Mouse (Mus musculus) heart, embryonic 13.5 days (tissue): ENCODE measurements around the gene Rwdd2a. TPM values are rescaled to one million over a fixed set of nuclear protein-coding genes. Genes with fewer than 3 reads are reported as not detected.
"Not testable (repeated sequence)": the region's sequence is repeated elsewhere in the genome, so short reads cannot be mapped to it uniquely, and the experiment has no call there.

Source experiments
- ATAC-seq: fragments of 200-750 bp; cut with Nextera tagmentation; 2 replicates; pipeline ENCODE4 v1.8.0; 2017; ENCODE audit warnings: moderate TSS enrichment; ENCODE audit not compliant: insufficient number of reproducible peaks, low FRiP score, low TSS enrichment; ENCODE audit errors: extremely low read depth
- H3K27ac ChIP-seq: fragments of 300-500 bp; sonication (generic); replicated peaks from 2 replicates; pipeline ENCODE4 v1.5.1; 2015; ENCODE audit warnings: moderate library complexity, mild to moderate bottlenecking, inconsistent platforms
- H3K27me3 ChIP-seq: fragments of 300-500 bp; sonication (generic); replicated peaks from 2 replicates; pipeline ENCODE4 v1.6.1; 2015; ENCODE audit warnings: mild to moderate bottlenecking, inconsistent platforms
- H3K36me3 ChIP-seq: fragments of 300-500 bp; sonication (generic); 2 replicates; pipeline ENCODE4 v1.6.1; 2015; ENCODE audit warnings: mild to moderate bottlenecking, inconsistent platforms
- H3K4me1 ChIP-seq: fragments of 300-500 bp; sonication (generic); 2 replicates; pipeline ENCODE4 v1.6.1; 2015; ENCODE audit warnings: inconsistent platforms
- H3K4me2 ChIP-seq: fragments of 300-500 bp; sonication (generic); 2 replicates; pipeline ENCODE4 v1.6.1; 2015; ENCODE audit warnings: inconsistent platforms, mild to moderate bottlenecking, moderate library complexity
- H3K4me3 ChIP-seq: fragments of 300-500 bp; sonication (generic); 2 replicates; pipeline ENCODE4 v1.5.1; 2015; ENCODE audit warnings: moderate library complexity, mild to moderate bottlenecking, inconsistent platforms
- H3K9ac ChIP-seq: fragments of 300-500 bp; sonication (generic); 2 replicates; pipeline ENCODE4 v1.6.1; 2015; ENCODE audit warnings: inconsistent platforms, mild to moderate bottlenecking, moderate library complexity
- H3K9me3 ChIP-seq: fragments of 300-500 bp; sonication (generic); 2 replicates; pipeline ENCODE4 v1.6.1; 2016; ENCODE audit warnings: inconsistent platforms
- WGBS: fragments of 180-500 bp; shearing (Covaris S2); methylation state at CpG from one replicate; pipeline ENCODE4 v1.1.7; 2015; ENCODE audit warnings: mixed read lengths; 5-methylcytosine and 5-hydroxymethylcytosine counted together
- polyA plus RNA-seq: library from polyadenylated mRNA; unstranded; fragments of >200 nt; fragmentation: Nextera tagmentation; extraction: Ambion mirVana; gene quantifications from 2 replicates; pipeline ENCODE4 v1.2.1, GENCODE M21; 2015

The Rwdd2a gene
- polyA plus RNA-seq, 1 experiment from 2014 or later = 4.1 TPM

- Histone ChIP-seq H3K36me3 (peaks cover 30% of the 10 kb centered on the region), H3K27ac (peak overlapping the region; percentile 34), H3K4me1 (peaks cover 28% of the 10 kb centered on the region), H3K4me2 (peak overlapping the region; percentile 57), H3K9ac (0 out of 2 replicates have a peak overlapping the region, but pooled peaks have one; percentile 34)
- H3K9me3 ChIP-seq, H3K4me3 ChIP-seq, H3K27me3 ChIP-seq: not testable (repeated sequence)
- peak; percentile 32; the same call in 1 of the 2 replicates for ATAC-seq
- 15% methylated on average over 10 of the region's 10 CpGs for WGBS
Observed at GRCm38 (mm10) chr9:86594357-86594767, 22.6 kb downstream of the Rwdd2a start.

GRCm38 (mm10) chr9:86596983-86597382, 25.2 kb downstream of the Rwdd2a start:
- not testable (repeated sequence) for H3K27ac ChIP-seq, H3K9ac ChIP-seq, H3K4me2 ChIP-seq, H3K9me3 ChIP-seq, H3K4me3 ChIP-seq, ATAC-seq, H3K27me3 ChIP-seq
- Histone ChIP-seq H3K4me1 (peaks cover 46% of the 10 kb centered on the region), H3K36me3 (peaks cover 18% of the 10 kb centered on the region)

GRCm38 (mm10) chr9:86599723-86600303, 28.0 kb downstream of the Rwdd2a start:
- peak overlapping the region; percentile 34 for H3K4me2 ChIP-seq
- H3K9me3 ChIP-seq = no peaks in the 10 kb centered on the region
- no peaks in the 10 kb centered on the region for H3K27me3 ChIP-seq
- no peak overlapping the region for H3K4me3 ChIP-seq
- peaks cover 18% of the 10 kb centered on the region for H3K36me3 ChIP-seq
- H3K9ac ChIP-seq = peak overlapping the region; percentile 47; the same call in 1 of the 2 replicates
- no peak; the same call in 1 of the 2 replicates for ATAC-seq
- WGBS = 9% methylated on average over 8 of the region's 8 CpGs
- peak overlapping the region; percentile 83 for H3K27ac ChIP-seq
- peaks cover 30% of the 10 kb centered on the region for H3K4me1 ChIP-seq

GRCm38 (mm10) chr9:86605776-86606175, 34.0 kb downstream of the Rwdd2a start:
- Histone ChIP-seq H3K9me3 (no peaks in the 10 kb centered on the region), H3K4me2 (no peak overlapping the region), H3K4me1 (peaks cover 21% of the 10 kb centered on the region), H3K9ac (no peak overlapping the region), H3K27me3 (no peaks in the 10 kb centered on the region), H3K4me3 (no peak overlapping the region), H3K27ac (peak overlapping the region; percentile 59), H3K36me3 (peaks cover 2% of the 10 kb centered on the region)
- WGBS = 66% methylated on average over 6 of the region's 6 CpGs
- no peak for ATAC-seq

- no peak overlapping the region for H3K9ac ChIP-seq
- H3K4me2 ChIP-seq = no peak overlapping the region
- no peak for ATAC-seq
- WGBS = 87% methylated on average over 4 of the region's 4 CpGs
- no peak overlapping the region for H3K27ac ChIP-seq
- H3K27me3 ChIP-seq = no peaks in the 10 kb centered on the region
- no peak overlapping the region for H3K4me3 ChIP-seq
- no peaks in the 10 kb centered on the region for H3K9me3 ChIP-seq
- H3K4me1 ChIP-seq = peaks cover 9% of the 10 kb centered on the region
- H3K36me3 ChIP-seq = peaks cover 12% of the 10 kb centered on the region
Observed at GRCm38 (mm10) chr9:86612091-86612490, 40.3 kb downstream of the Rwdd2a start.

- no peaks in the 10 kb centered on the region for H3K27me3 ChIP-seq
- H3K4me1 ChIP-seq = peaks cover 28% of the 10 kb centered on the region
- no peak overlapping the region for H3K4me2 ChIP-seq
- no peak overlapping the region for H3K27ac ChIP-seq
- H3K4me3 ChIP-seq = no peak overlapping the region
- H3K36me3 ChIP-seq = peaks cover 10% of the 10 kb centered on the region
- H3K9ac ChIP-seq = no peak overlapping the region
- H3K9me3 ChIP-seq = no peaks in the 10 kb centered on the region
- no peak for ATAC-seq
- WGBS = 73% methylated on average over 1 of the region's 1 CpGs
Observed at GRCm38 (mm10) chr9:86615765-86616164, 44.0 kb downstream of the Rwdd2a start.

GRCm38 (mm10) chr9:86617837-86618492, 46.2 kb downstream of the Rwdd2a start:
- 48% methylated on average over 7 of the region's 7 CpGs for WGBS
- H3K9ac ChIP-seq = no peak overlapping the region
- peaks cover 28% of the 10 kb centered on the region for H3K4me1 ChIP-seq
- no peaks in the 10 kb centered on the region for H3K36me3 ChIP-seq
- H3K9me3 ChIP-seq = no peaks in the 10 kb centered on the region
- ATAC-seq = no peak
- no peak overlapping the region for H3K4me3 ChIP-seq
- H3K27ac ChIP-seq = peak overlapping the region; percentile 51
- H3K4me2 ChIP-seq = no peak overlapping the region
- no peaks in the 10 kb centered on the region for H3K27me3 ChIP-seq

GRCm38 (mm10) chr9:86619341-86620139, 47.7 kb downstream of the Rwdd2a start:
- no peak overlapping the region for H3K9ac ChIP-seq
- no peak for ATAC-seq
- H3K4me2 ChIP-seq = no peak overlapping the region
- no peaks in the 10 kb centered on the region for H3K27me3 ChIP-seq
- no peak overlapping the region for H3K4me3 ChIP-seq
- H3K9me3 ChIP-seq = no peaks in the 10 kb centered on the region
- no peaks in the 10 kb centered on the region for H3K36me3 ChIP-seq
- peaks cover 28% of the 10 kb centered on the region for H3K4me1 ChIP-seq
- 69% methylated on average over 10 of the region's 10 CpGs for WGBS
- H3K27ac ChIP-seq = 0 out of 2 replicates have a peak overlapping the region, but pooled peaks have one; percentile 1

- no peak overlapping the region for H3K4me2 ChIP-seq
- H3K4me1 ChIP-seq = peaks cover 32% of the 10 kb centered on the region
- no peak for ATAC-seq
- no peaks in the 10 kb centered on the region for H3K9me3 ChIP-seq
- no peak overlapping the region for H3K27ac ChIP-seq
- H3K36me3 ChIP-seq = no peaks in the 10 kb centered on the region
- no peak overlapping the region for H3K4me3 ChIP-seq
- no peaks in the 10 kb centered on the region for H3K27me3 ChIP-seq
- WGBS = 74% methylated on average over 2 of the region's 2 CpGs
- no peak overlapping the region for H3K9ac ChIP-seq
Observed at GRCm38 (mm10) chr9:86622062-86622461, 50.3 kb downstream of the Rwdd2a start.

- ATAC-seq = no peak
- WGBS = 78% methylated on average over 12 of the region's 12 CpGs
- H3K27me3 ChIP-seq = no peaks in the 10 kb centered on the region
- H3K4me1 ChIP-seq = peaks cover 22% of the 10 kb centered on the region
- H3K4me2 ChIP-seq = no peak overlapping the region
- H3K9me3 ChIP-seq = no peaks in the 10 kb centered on the region
- no peaks in the 10 kb centered on the region for H3K36me3 ChIP-seq
- no peak overlapping the region for H3K4me3 ChIP-seq
- H3K9ac ChIP-seq = no peak overlapping the region
- no peak overlapping the region for H3K27ac ChIP-seq
Observed at GRCm38 (mm10) chr9:86624039-86624438, 52.2 kb downstream of the Rwdd2a start.
